Mouse (Mus musculus): Measurements from ENCODE around the gene St6galnac3.

The St6galnac3 gene

GRCm38 (mm10) chr3:153337779-153338178 is 387.2 kb downstream of the St6galnac3 start:
- DNase-seq: no peak

- no peak for DNase-seq
Measured at GRCm38 (mm10) chr3:153337221-153337620, 387.8 kb downstream of the St6galnac3 start.

GRCm38 (mm10) chr3:153334152-153334825 is 390.7 kb downstream of the St6galnac3 start:
- DNase-seq: no peak

- no peak for DNase-seq
Measured at GRCm38 (mm10) chr3:153324307-153324706, 400.7 kb downstream of the St6galnac3 start.

- no peak for DNase-seq
Measured at GRCm38 (mm10) chr3:153323446-153323845, 401.5 kb downstream of the St6galnac3 start.

- no peak for DNase-seq
Measured at GRCm38 (mm10) chr3:153313583-153313982, 411.4 kb downstream of the St6galnac3 start.

- DNase-seq: no peak
Measured at GRCm38 (mm10) chr3:153313167-153313566, 411.8 kb downstream of the St6galnac3 start.

- DNase-seq: no peak
Measured at GRCm38 (mm10) chr3:153312006-153312405, 413.0 kb downstream of the St6galnac3 start.

- DNase-seq: no peak
Measured at GRCm38 (mm10) chr3:153308379-153308778, 416.6 kb downstream of the St6galnac3 start.

GRCm38 (mm10) chr3:153305153-153305552 is 419.8 kb downstream of the St6galnac3 start:
- DNase-seq: no peak

- no peak for DNase-seq
Measured at GRCm38 (mm10) chr3:153302376-153302775, 422.6 kb downstream of the St6galnac3 start.

GRCm38 (mm10) chr3:153296375-153297068 is 428.5 kb downstream of the St6galnac3 start:
- DNase-seq: peak; percentile 39

- no peak for DNase-seq
Measured at GRCm38 (mm10) chr3:153292853-153293252, 432.1 kb downstream of the St6galnac3 start.

- DNase-seq: no peak
Measured at GRCm38 (mm10) chr3:153292363-153292762, 432.6 kb downstream of the St6galnac3 start.

- DNase-seq: no peak
Measured at GRCm38 (mm10) chr3:153291406-153292045, 433.4 kb downstream of the St6galnac3 start.

- DNase-seq: no peak
Measured at GRCm38 (mm10) chr3:153289971-153290370, 435.0 kb downstream of the St6galnac3 start.

- DNase-seq: no peak
Measured at GRCm38 (mm10) chr3:153287564-153287963, 437.4 kb downstream of the St6galnac3 start.

- DNase-seq: no peak
Measured at GRCm38 (mm10) chr3:153287081-153287480, 437.9 kb downstream of the St6galnac3 start.

- peak; percentile 36 for DNase-seq
Measured at GRCm38 (mm10) chr3:153282123-153282765, 442.7 kb downstream of the St6galnac3 start.

- DNase-seq: no peak
Measured at GRCm38 (mm10) chr3:153278249-153278648, 446.7 kb downstream of the St6galnac3 start.

- peak; percentile 46 for DNase-seq
Measured at GRCm38 (mm10) chr3:153277389-153277999, 447.5 kb downstream of the St6galnac3 start.

GRCm38 (mm10) chr3:153276830-153277388 is 448.1 kb downstream of the St6galnac3 start:
- no peak for DNase-seq
